Mouse (Mus musculus): ENCODE measurements at regions not wholly inside any gene's neighbourhood (a gene's known extent, or its start where the extent isn't known, plus 50 kb on each side); places are given as distances from the start of the nearest gene placed in this dataset.
A peak's percentile ranks its signal among the peaks of the same experiment; 100 is the strongest.
"Not testable (repeated sequence)": the region's sequence is repeated elsewhere in the genome, so short reads cannot be mapped to it uniquely, and the experiment has no call there.

DNA sequence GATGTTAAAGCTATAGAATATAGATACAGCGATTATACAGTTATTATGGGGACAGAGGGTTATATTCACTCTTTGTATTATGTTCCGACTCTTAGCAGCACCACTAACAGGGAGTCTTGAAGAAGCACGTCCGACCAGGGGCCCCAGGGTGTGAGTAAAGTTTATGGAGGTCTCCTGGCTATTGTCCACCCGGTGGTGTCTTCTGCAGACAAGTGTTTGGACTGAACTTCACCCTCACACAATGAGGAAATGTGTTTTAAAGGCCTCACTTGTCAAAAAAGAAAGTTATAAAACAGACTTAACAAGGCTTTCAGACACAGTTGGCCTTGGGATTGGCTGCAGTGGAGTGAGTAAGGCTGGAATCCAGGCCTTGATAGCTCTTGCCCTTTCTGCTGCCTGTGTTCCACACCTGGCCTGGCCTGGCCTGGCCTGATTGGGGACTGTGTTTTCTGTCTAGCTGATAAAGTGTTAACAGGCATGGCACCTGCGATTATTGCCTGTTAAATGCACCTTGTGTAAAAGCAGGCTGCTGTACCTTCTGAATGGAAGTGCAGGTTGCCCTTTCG is 102.8 kb upstream of the Klf4 start:
- no peak for DNase-seq (ENCODE audit: low spot score in 2 of 2)

DNA sequence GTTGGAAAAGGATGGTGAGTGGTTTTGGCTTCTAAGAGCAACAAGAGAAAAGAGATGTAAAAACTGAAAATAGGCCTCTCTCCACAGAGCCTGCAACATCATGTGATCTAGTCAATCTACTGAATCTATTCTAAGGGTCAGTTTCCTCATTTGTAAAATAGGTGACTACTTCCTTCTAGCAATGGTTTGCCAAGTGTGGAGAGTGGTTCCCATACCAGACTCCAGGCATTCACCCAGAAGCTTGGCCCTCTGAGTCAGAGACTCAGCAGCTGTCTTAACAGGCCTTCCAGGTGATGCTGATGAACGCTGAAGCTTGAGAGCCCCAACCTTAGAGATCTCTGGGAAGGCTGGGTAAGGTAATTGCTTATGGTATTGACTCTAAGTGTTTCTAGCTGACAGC is 98.9 kb upstream of the Klf4 start:
- DNase-seq (ENCODE audit: low spot score in 2 of 2) = no peak

DNA sequence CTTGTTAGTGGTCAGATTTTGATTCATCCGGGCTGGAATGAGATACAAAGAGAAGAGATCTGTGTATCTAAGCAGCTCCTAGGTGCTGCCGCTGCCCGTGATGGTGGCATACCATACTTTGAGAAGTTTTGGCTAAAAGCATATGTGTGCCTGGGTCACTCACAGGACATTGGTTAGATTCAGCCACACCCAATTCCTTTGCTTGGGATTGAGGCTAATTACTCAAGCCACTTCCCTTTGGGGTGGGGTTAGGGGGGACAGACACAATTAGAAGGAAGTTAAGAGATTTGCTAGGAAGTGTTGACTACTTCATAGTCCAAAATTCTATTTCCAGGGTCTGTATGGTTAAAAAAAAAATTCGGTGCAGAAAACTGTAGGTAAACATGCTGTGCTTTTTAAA is 97.9 kb upstream of the Klf4 start:
- DNase-seq (ENCODE audit: low spot score in 2 of 2) = not testable (repeated sequence)

DNA sequence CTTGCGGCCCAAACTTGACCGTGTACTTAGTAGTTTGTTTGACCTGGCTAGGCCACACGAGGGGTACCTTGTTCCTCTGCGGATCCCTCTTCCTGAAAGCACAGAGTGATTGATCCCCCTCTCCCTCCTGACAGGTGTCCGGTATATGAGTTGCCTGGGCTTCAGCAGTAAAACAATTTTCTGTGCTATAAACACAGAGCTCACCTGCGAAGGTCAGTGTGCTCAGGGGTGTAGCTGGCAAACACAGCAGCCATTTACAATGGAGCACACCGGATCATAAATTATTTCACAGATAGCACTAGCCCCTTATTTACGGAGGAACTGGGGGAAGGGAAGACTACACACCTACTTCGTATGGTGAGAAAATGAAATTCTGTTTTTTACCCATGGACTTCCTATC is 92.5 kb upstream of the Klf4 start:
- no peak for DNase-seq (ENCODE audit: low spot score in 2 of 2)

GRCm38 (mm10) chr4:55623151-55623760 is 91.0 kb upstream of the Klf4 start:
- DNase-seq (ENCODE audit: low spot score in 2 of 2) = peak; percentile 61 to 76

- no peak for DNase-seq (ENCODE audit: low spot score in 2 of 2)
Measured at GRCm38 (mm10) chr4:55622651-55623050, 90.4 kb upstream of the Klf4 start.

DNA sequence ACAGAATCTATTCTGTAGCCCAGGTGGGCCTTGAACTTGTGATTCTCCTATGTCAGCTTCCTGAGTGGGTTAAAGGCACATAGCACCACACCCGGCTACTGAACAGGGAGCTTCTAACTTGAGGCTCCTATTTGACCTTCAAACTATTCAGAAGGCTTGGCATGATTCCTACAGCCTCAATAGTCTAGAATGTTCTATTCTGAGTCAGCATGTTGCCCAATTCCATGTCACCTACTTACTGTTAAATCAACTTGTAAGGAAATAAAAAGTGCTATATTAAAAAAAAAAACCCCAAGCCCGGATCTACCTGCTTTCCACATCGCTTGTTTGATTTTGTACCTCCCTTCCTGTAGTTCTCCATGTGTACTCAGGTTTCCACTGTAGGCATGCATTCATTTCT is 87.6 kb upstream of the Klf4 start:
- DNase-seq (ENCODE audit: low spot score in 2 of 2) = no peak

- no peak for DNase-seq (ENCODE audit: low spot score in 2 of 2)
Measured at GRCm38 (mm10) chr4:55615808-55616207, 83.5 kb upstream of the Klf4 start.

DNA sequence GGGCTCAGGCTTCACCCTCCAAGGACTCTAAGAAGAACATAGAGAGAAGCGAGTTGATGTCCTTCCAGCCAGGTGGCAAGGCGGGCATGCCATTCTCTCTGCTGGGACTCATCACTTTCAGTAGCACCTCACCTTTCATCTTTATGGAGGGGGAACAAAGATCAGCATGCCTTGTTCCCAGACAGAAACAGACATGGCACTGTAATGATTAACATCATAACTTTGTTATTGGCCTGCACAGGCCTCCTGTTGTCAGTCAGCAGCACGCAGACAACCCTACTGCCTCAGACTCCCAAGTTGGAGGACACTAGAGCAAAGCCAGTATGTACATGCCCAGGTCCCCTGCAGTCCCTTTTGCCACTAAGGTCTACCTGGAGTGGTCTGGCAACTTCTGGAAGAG is 81.3 kb upstream of the Klf4 start:
- DNase-seq (ENCODE audit: low spot score in 2 of 2) = no peak

DNA sequence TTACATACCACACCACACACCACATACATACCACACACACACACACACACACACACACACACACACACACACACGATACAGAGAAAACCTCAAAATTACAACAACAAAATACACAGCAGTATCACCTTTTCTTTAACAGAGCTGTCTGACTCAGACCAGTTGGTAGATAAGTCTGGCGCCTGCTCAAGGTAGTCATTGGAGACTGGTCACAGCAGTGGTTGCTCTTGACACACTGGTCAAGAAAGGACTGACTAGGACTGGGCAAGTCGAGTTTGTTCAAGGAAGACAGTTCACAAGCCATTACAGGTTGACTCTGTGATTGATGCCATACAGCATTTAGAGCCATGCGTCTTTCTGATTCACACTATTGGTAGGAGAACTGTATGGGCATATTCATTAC is 78.7 kb upstream of the Klf4 start:
- DNase-seq (ENCODE audit: low spot score in 2 of 2) = no peak

DNA sequence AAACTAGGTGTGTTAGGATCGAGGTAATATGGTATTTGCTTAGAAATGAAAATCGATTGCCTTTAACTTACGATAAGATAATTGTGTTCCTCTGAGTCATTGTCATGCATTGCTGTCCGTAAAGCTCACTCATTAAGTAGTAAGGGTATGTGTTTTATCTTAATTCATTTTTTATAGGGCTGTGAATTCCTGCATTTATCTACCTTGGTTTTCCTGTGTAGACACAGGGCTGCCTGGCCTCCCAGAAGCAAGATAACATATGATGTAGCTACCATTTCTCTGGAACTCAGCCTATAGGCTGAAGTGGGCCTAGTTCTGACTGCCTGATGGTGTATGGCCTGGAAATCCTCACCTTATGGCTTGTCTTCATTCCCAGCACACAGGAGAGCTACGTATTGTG is 76.9 kb upstream of the Klf4 start:
- no peak for DNase-seq (ENCODE audit: low spot score in 2 of 2)

DNA sequence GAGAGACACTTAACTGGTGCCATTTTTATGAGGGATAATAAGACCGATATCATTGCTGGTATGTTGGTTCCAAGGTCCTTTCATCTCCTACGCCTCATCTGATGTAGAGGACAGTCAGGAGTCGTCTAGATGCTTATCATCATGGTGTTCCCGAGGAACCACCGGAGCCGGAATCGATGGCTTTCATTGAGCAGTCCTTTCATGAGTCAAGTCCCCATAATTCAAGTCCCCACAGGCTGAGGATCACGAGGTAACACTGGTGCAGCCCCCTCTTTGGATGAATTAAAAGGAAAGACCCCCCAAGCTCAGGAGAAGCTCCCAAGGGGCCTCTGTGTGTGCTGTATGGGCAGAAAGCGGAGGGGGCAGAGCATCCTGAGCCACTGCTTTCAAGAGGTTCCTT is 73.3 kb upstream of the Klf4 start:
- no peak for DNase-seq (ENCODE audit: low spot score in 2 of 2)

GRCm38 (mm10) chr4:55604915-55605314 is 72.6 kb upstream of the Klf4 start:
- no peak for DNase-seq (ENCODE audit: low spot score in 2 of 2)

- no peak for DNase-seq (ENCODE audit: low spot score in 2 of 2)
Measured at GRCm38 (mm10) chr4:55603821-55604435, 71.7 kb upstream of the Klf4 start.

DNA sequence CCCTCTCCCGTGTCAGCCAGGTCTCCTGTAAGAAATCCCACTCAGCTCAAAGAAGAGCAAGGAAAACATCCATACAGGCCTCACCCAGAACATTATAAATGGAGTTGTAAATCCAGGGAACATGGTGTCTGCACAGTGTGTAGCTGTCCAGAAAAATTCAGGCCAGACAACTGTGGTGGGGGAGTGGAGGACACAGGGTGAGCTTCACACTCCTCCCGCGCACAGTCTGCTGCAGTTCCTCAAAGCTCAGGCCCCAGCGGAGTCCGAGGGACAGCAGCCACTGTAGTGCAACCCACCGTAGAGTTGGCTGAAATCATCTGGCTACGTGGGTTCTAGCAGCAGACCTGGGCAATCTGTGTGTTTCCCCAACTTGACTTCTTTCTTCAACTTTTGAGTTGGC is 62.9 kb upstream of the Klf4 start:
- DNase-seq (ENCODE audit: low spot score in 2 of 2) = no peak

GRCm38 (mm10) chr4:55594699-55595098 is 62.4 kb upstream of the Klf4 start:
- DNase-seq (ENCODE audit: low spot score in 2 of 2) = no peak

GRCm38 (mm10) chr4:55593132-55593531 is 60.9 kb upstream of the Klf4 start:
- no peak for DNase-seq (ENCODE audit: low spot score in 2 of 2)

GRCm38 (mm10) chr4:55586212-55586611 is 53.9 kb upstream of the Klf4 start:
- DNase-seq (ENCODE audit: low spot score in 2 of 2) = no peak

DNA sequence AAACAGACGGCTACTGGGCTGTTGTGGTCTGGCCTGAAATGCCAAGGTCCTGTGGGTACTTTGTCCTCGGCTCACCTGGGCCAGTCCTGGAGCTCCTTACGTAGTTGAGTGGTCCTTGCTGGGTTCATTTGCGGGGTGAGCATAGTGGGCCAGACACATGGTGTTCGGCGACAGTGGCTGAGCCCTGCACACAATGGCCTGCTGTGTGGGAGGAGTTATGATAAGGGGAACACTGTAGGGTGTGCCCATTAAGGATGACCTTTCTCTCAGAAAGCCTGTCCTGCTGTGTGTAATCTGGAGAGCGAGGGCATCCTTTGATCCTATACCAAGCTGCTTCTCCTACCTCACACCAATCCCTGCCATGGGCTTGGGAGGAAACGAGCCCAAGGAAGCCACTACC is 51.3 kb upstream of the Klf4 start:
- no peak for DNase-seq (ENCODE audit: low spot score in 2 of 2)

Data from spleen, postnatal 36 days (tissue).